Mouse (Mus musculus) erythroblast, embryonic 14.5 days (primary cell): ENCODE measurements around the gene Klrb1a. TPM values are rescaled to one million over a fixed set of nuclear protein-coding genes. Genes with fewer than 3 reads are reported as not detected.

Source experiments
- H3K27me3 ChIP-seq: 2 replicates; pipeline ENCODE4 v1.6.1; 2012; ENCODE audit warnings: inconsistent platforms; ENCODE audit not compliant: control insufficient read depth
- H3K36me3 ChIP-seq: 2 replicates; pipeline ENCODE4 v1.6.1; 2012; ENCODE audit warnings: mild to moderate bottlenecking, inconsistent platforms; ENCODE audit not compliant: control insufficient read depth
- H3K4me1 ChIP-seq: 2 replicates; pipeline ENCODE4 v1.6.1; 2012; ENCODE audit warnings: inconsistent platforms; ENCODE audit not compliant: control insufficient read depth
- H3K4me3 ChIP-seq: replicated peaks from 2 replicates; pipeline ENCODE3; 2012; ENCODE audit warnings: moderate library complexity, mild to moderate bottlenecking, inconsistent platforms
- H3K9me3 ChIP-seq: 2 replicates; pipeline ENCODE4 v1.6.1; 2012; ENCODE audit warnings: low read length, inconsistent platforms, mixed read lengths; ENCODE audit not compliant: control insufficient read depth
- GATA1 ChIP-seq: IDR thresholded peaks from 2 replicates; pipeline ENCODE4 v1.6.1; 2012; ENCODE audit warnings: low read length, inconsistent platforms, mixed read lengths
- TAL1 ChIP-seq: IDR thresholded peaks from 3 replicates; pipeline ENCODE4 v1.6.1; 2012; ENCODE audit warnings: low read length, inconsistent platforms, mixed read lengths
- polyA plus RNA-seq: library from polyadenylated mRNA; stranded (reverse); fragments of >175 nt; gene quantifications from 2 replicates; pipeline ENCODE4 v1.2.3, GENCODE M21; 2012

Gene Klrb1a
- polyA plus RNA-seq, 1 experiment = not detected

GRCm38 (mm10) chr6:128604512-128604911, 18.8 kb downstream of the Klrb1a start:
- H3K4me1 ChIP-seq = no peaks in the 10 kb centered on the region
- no peaks in the 10 kb centered on the region for H3K27me3 ChIP-seq
- no peaks in the 10 kb centered on the region for H3K9me3 ChIP-seq
- H3K36me3 ChIP-seq = no peaks in the 10 kb centered on the region
- H3K4me3 ChIP-seq = no peak overlapping the region
- TF ChIP-seq GATA1 (no peak), TAL1 (no peak)

GRCm38 (mm10) chr6:128602463-128603201, 20.7 kb downstream of the Klrb1a start:
- TF ChIP-seq GATA1 (no peak), TAL1 (no peak)
- H3K9me3 ChIP-seq = no peaks in the 10 kb centered on the region
- H3K4me3 ChIP-seq = no peak overlapping the region
- no peaks in the 10 kb centered on the region for H3K4me1 ChIP-seq
- no peaks in the 10 kb centered on the region for H3K27me3 ChIP-seq
- no peaks in the 10 kb centered on the region for H3K36me3 ChIP-seq

GRCm38 (mm10) chr6:128602026-128602425, 21.3 kb downstream of the Klrb1a start:
- Histone ChIP-seq H3K4me1 (no peaks in the 10 kb centered on the region), H3K36me3 (no peaks in the 10 kb centered on the region), H3K27me3 (no peaks in the 10 kb centered on the region), H3K4me3 (no peak overlapping the region), H3K9me3 (no peaks in the 10 kb centered on the region)
- TF ChIP-seq GATA1 (no peak), TAL1 (no peak)

GRCm38 (mm10) chr6:128599555-128599954, 23.8 kb downstream of the Klrb1a start:
- no peak for TF ChIP-seq TAL1
- no peak for TF ChIP-seq GATA1
- H3K4me1 ChIP-seq = no peaks in the 10 kb centered on the region
- no peaks in the 10 kb centered on the region for H3K9me3 ChIP-seq
- no peaks in the 10 kb centered on the region for H3K36me3 ChIP-seq
- H3K27me3 ChIP-seq = no peaks in the 10 kb centered on the region
- no peak overlapping the region for H3K4me3 ChIP-seq

GRCm38 (mm10) chr6:128598256-128599047, 24.9 kb downstream of the Klrb1a start:
- no peaks in the 10 kb centered on the region for H3K27me3 ChIP-seq
- no peak for TF ChIP-seq TAL1
- TF ChIP-seq GATA1 = no peak

GRCm38 (mm10) chr6:128597121-128597522, 26.2 kb downstream of the Klrb1a start:
- H3K36me3 ChIP-seq = no peaks in the 10 kb centered on the region
- H3K4me1 ChIP-seq = no peaks in the 10 kb centered on the region
- no peak for TF ChIP-seq GATA1
- TF ChIP-seq TAL1 = no peak
- no peaks in the 10 kb centered on the region for H3K27me3 ChIP-seq
- no peaks in the 10 kb centered on the region for H3K9me3 ChIP-seq
- no peak overlapping the region for H3K4me3 ChIP-seq

More at GRCm38 (mm10) chr6:128598256-128599047, 24.9 kb downstream of the Klrb1a start:
- Histone ChIP-seq H3K9me3 (no peaks in the 10 kb centered on the region), H3K4me1 (no peaks in the 10 kb centered on the region), H3K4me3 (no peak overlapping the region), H3K36me3 (no peaks in the 10 kb centered on the region)

- TF ChIP-seq TAL1 (no peak), GATA1 (no peak)
- Histone ChIP-seq H3K4me1 (no peaks in the 10 kb centered on the region), H3K27me3 (no peaks in the 10 kb centered on the region), H3K4me3 (no peak overlapping the region), H3K9me3 (no peaks in the 10 kb centered on the region), H3K36me3 (no peaks in the 10 kb centered on the region)
Measured at GRCm38 (mm10) chr6:128594651-128595050, 28.7 kb downstream of the Klrb1a start.

GRCm38 (mm10) chr6:128589426-128589825, 33.9 kb downstream of the Klrb1a start:
- TF ChIP-seq TAL1 (no peak), GATA1 (no peak)
- 0 out of 2 replicates have a peak, but pooled peaks cover 2% of the 10 kb centered on the region for H3K9me3 ChIP-seq
- H3K4me1 ChIP-seq = peaks cover 3% of the 10 kb centered on the region
- no peaks in the 10 kb centered on the region for H3K27me3 ChIP-seq
- no peak overlapping the region for H3K4me3 ChIP-seq
- H3K36me3 ChIP-seq = no peaks in the 10 kb centered on the region

GRCm38 (mm10) chr6:128587619-128588018, 35.7 kb downstream of the Klrb1a start:
- Histone ChIP-seq H3K36me3 (no peaks in the 10 kb centered on the region), H3K27me3 (no peaks in the 10 kb centered on the region), H3K4me3 (no peak overlapping the region), H3K9me3 (0 out of 2 replicates have a peak, but pooled peaks cover 2% of the 10 kb centered on the region), H3K4me1 (peaks cover 3% of the 10 kb centered on the region)
- no peak for TF ChIP-seq TAL1
- no peak for TF ChIP-seq GATA1
